Mouse (Mus musculus) c-Kit-negative CD71-positive TER-119-positive erythroid progenitor cells, embryonic 14.5 days (primary cell): ENCODE results near the gene Tmem135.

Source experiments
- DNase-seq: peaks from one replicate; pipeline ENCODE4 v3.0.0-alpha.2; 2013; ENCODE audit warnings: low read depth, low spot score

Gene Tmem135

GRCm38 (mm10) chr7:89404081-89404733, at the start of gene Tmem135, which contains the start of gene Fzd4:
Gene Tmem135, minus strand, starts transcription at chr7:89404222.
Gene Fzd4, plus strand, starts transcription at chr7:89404355.
- peak; percentile 5 for DNase-seq

- DNase-seq = no peak
Measured at GRCm38 (mm10) chr7:89450312-89450711, 46.3 kb upstream of the Tmem135 start.

- DNase-seq = no peak
Measured at GRCm38 (mm10) chr7:89445137-89445536, 41.1 kb upstream of the Tmem135 start.

- no peak for DNase-seq
Measured at GRCm38 (mm10) chr7:89442242-89442641, 38.2 kb upstream of the Tmem135 start.

- DNase-seq = no peak
Measured at GRCm38 (mm10) chr7:89441291-89441690, 37.3 kb upstream of the Tmem135 start.

- no peak for DNase-seq
Measured at GRCm38 (mm10) chr7:89437589-89437988, 33.6 kb upstream of the Tmem135 start.

GRCm38 (mm10) chr7:89436404-89436803, 32.4 kb upstream of the Tmem135 start:
- no peak for DNase-seq

GRCm38 (mm10) chr7:89433893-89434616, 30.0 kb upstream of the Tmem135 start:
- no peak for DNase-seq

- DNase-seq = no peak
Measured at GRCm38 (mm10) chr7:89433193-89433892, 29.3 kb upstream of the Tmem135 start.

GRCm38 (mm10) chr7:89431185-89431584, 27.2 kb upstream of the Tmem135 start:
- no peak for DNase-seq

- DNase-seq = no peak
Measured at GRCm38 (mm10) chr7:89429326-89429725, 25.3 kb upstream of the Tmem135 start.

- no peak for DNase-seq
Measured at GRCm38 (mm10) chr7:89428804-89429203, 24.8 kb upstream of the Tmem135 start.

- no peak for DNase-seq
Measured at GRCm38 (mm10) chr7:89427101-89427500, 23.1 kb upstream of the Tmem135 start.

GRCm38 (mm10) chr7:89425803-89426725, 22.0 kb upstream of the Tmem135 start:
- no peak for DNase-seq

- DNase-seq = no peak
Measured at GRCm38 (mm10) chr7:89424659-89425058, 20.6 kb upstream of the Tmem135 start.

GRCm38 (mm10) chr7:89423688-89424255, 19.8 kb upstream of the Tmem135 start:
- no peak for DNase-seq

- no peak for DNase-seq
Measured at GRCm38 (mm10) chr7:89423194-89423593, 19.2 kb upstream of the Tmem135 start.

- DNase-seq = no peak
Measured at GRCm38 (mm10) chr7:89422650-89423049, 18.6 kb upstream of the Tmem135 start.

GRCm38 (mm10) chr7:89421294-89421693, 17.3 kb upstream of the Tmem135 start:
- DNase-seq = no peak

- no peak for DNase-seq
Measured at GRCm38 (mm10) chr7:89418917-89419679, 15.1 kb upstream of the Tmem135 start.
